Mouse (Mus musculus) lung, postnatal 0 days (tissue): Measurements from ENCODE around the gene A730049H05Rik. TPM values are rescaled to one million over a fixed set of nuclear protein-coding genes. Genes with fewer than 3 reads are reported as not detected.

Experiments
- ATAC-seq: fragments of 200-750 bp; cut with Nextera tagmentation; 2 replicates; pipeline ENCODE4 v1.8.0; 2017; ENCODE audit warnings: moderate library complexity
- DNase-seq: peaks from one replicate; pipeline ENCODE4 v3.0.0-alpha.2; 2016; ENCODE audit warnings: low spot score
- H3K27ac ChIP-seq: fragments of 300-500 bp; sonication (generic); 2 replicates; pipeline ENCODE4 v1.5.1; 2014; ENCODE audit warnings: antibody characterized with exemption, mild to moderate bottlenecking, low read length, mixed read lengths
- H3K27me3 ChIP-seq: fragments of 300-500 bp; sonication (generic); replicated peaks from 2 replicates; pipeline ENCODE4 v1.6.1; 2014; ENCODE audit warnings: low read length, mixed read lengths; ENCODE audit not compliant: insufficient read depth
- H3K36me3 ChIP-seq: fragments of 300-500 bp; sonication (generic); 2 replicates; pipeline ENCODE4 v1.6.1; 2014; ENCODE audit warnings: low read length, mixed read lengths; ENCODE audit not compliant: insufficient read depth
- H3K4me1 ChIP-seq: fragments of 300-500 bp; sonication (generic); 2 replicates; pipeline ENCODE4 v1.6.1; 2014; ENCODE audit warnings: antibody characterized with exemption, low read depth, low read length, mixed read lengths; ENCODE audit not compliant: insufficient read depth
- H3K4me2 ChIP-seq: fragments of 300-500 bp; sonication (generic); replicated peaks from 2 replicates; pipeline ENCODE4 v1.6.1; 2014; ENCODE audit warnings: low read depth, mild to moderate bottlenecking, low read length, moderate library complexity, mixed read lengths
- H3K4me3 ChIP-seq: fragments of 300-500 bp; sonication (generic); 2 replicates; pipeline ENCODE4 v1.5.1; 2014; ENCODE audit warnings: low read depth, low read length
- H3K9ac ChIP-seq: fragments of 300-500 bp; sonication (generic); replicated peaks from 2 replicates; pipeline ENCODE4 v1.6.1; 2014; ENCODE audit warnings: low read depth, mild to moderate bottlenecking
- H3K9me3 ChIP-seq: fragments of 300-500 bp; sonication (generic); 2 replicates; pipeline ENCODE4 v1.6.1; 2016; ENCODE audit warnings: low read length, mixed read lengths
- CTCF ChIP-seq: IDR thresholded peaks from 2 replicates; pipeline ENCODE4 v1.5.1; 2016; ENCODE audit warnings: antibody characterized with exemption, mild to moderate bottlenecking
- EP300 ChIP-seq: IDR thresholded peaks from 2 replicates; pipeline ENCODE4 v1.6.1; 2016; ENCODE audit warnings: antibody characterized with exemption, mild to moderate bottlenecking, control low read depth
- WGBS: fragments of 180-500 bp; shearing (Covaris S2); extraction: QIAGEN DNeasy Blood & Tissue Kit; methylation state at CpG from one replicate; pipeline ENCODE4 v1.1.7; 2014; 5-methylcytosine and 5-hydroxymethylcytosine counted together
- polyA plus RNA-seq: library from polyadenylated mRNA; unstranded; fragments of >200 nt; fragmentation: Nextera tagmentation; extraction: Ambion mirVana; gene quantifications from 2 replicates; pipeline ENCODE4 v1.2.1, GENCODE M21; 2015

A730049H05Rik gene
- polyA plus RNA-seq, 1 experiment from 2014 or later = 1.5 TPM

DNA sequence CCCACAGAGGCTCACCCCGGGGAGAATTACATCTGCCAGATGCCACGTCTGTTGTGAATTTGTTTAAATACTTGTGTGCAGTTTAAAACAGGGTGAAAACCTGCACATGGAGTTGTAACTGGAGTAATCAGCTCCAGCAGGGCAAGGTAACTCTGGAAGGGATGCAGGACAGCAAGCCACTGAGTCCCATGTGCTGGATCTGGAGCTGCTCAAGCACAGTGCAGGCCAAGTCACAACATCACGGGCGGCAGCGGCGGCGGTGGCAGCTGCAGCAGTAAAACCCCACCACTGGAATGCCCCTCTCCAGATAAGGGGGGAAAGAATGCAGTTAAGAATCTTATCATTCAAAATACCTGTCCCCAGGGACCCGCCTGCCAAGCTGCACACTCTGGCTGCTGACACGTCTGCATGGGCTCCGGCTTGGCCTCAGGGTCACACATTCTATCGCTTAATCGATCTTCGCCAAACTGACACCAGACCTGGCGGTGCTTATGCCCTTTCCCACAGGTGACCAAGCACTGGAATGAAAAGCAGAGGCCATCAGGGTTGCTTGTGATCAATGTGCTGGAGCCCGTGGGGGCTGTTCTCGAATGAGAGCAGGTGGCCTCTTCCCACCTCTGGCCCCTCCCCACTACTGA is 53.4 kb downstream of the A730049H05Rik start:
- TF ChIP-seq EP300 = peak; percentile 61; the same call in 1 of the 2 replicates
- TF ChIP-seq CTCF = no peak
- Histone ChIP-seq H3K36me3 (peaks cover 6% of the 10 kb centered on the region; the same call in 1 of the 2 replicates), H3K4me1 (peaks cover 18% of the 10 kb centered on the region), H3K27ac (peak overlapping the region; percentile 89), H3K27me3 (no peaks in the 10 kb centered on the region), H3K9ac (no peak overlapping the region), H3K9me3 (no peaks in the 10 kb centered on the region), H3K4me3 (no peak overlapping the region), H3K4me2 (peak overlapping the region; percentile 25; the same call in 1 of the 2 replicates)
- ATAC-seq = peak; percentile 73
- WGBS = 38% methylated on average over 16 of the region's 16 CpGs
- peak; percentile 60 for DNase-seq

GRCm38 (mm10) chr6:92871813-92872212 is 55.5 kb downstream of the A730049H05Rik start:
- DNase-seq = peak; percentile 64
- Histone ChIP-seq H3K4me3 (no peak overlapping the region), H3K9ac (no peak overlapping the region), H3K4me1 (peaks cover 21% of the 10 kb centered on the region), H3K4me2 (no peak overlapping the region), H3K27me3 (no peaks in the 10 kb centered on the region), H3K9me3 (no peaks in the 10 kb centered on the region), H3K27ac (no peak overlapping the region; the same call in 1 of the 2 replicates), H3K36me3 (peaks cover 6% of the 10 kb centered on the region; the same call in 1 of the 2 replicates)
- 48% methylated on average over 4 of the region's 4 CpGs for WGBS
- no peak for ATAC-seq
- no peak for TF ChIP-seq EP300
- TF ChIP-seq CTCF = no peak

DNA sequence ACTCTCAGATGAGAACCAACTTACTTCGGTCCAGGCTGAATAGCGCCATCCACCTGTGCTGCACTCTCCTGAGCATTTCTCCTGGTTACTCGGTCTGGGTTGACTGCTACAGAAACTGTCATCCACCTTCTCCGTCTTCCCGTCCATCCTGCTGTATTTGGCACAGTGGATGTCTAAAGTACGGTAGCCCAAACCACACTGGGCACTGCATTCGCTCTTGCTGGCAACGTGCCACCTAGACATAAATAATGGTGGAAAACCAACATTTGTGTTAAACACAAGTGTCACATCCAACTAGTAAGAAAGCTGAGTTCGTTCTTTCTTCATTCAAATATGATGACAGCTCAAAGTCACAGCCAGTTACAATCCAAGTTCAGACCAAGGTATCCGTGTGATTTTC is 56.5 kb downstream of the A730049H05Rik start:
- Histone ChIP-seq H3K36me3 (peaks cover 11% of the 10 kb centered on the region; the same call in 1 of the 2 replicates), H3K4me3 (no peak overlapping the region), H3K9me3 (no peaks in the 10 kb centered on the region), H3K27ac (no peak overlapping the region), H3K9ac (no peak overlapping the region), H3K4me2 (no peak overlapping the region), H3K27me3 (no peaks in the 10 kb centered on the region), H3K4me1 (peaks cover 21% of the 10 kb centered on the region)
- ATAC-seq = no peak
- no peak for TF ChIP-seq EP300
- TF ChIP-seq CTCF = no peak
- WGBS = 57% methylated on average over 10 of the region's 10 CpGs
- no peak for DNase-seq

DNA sequence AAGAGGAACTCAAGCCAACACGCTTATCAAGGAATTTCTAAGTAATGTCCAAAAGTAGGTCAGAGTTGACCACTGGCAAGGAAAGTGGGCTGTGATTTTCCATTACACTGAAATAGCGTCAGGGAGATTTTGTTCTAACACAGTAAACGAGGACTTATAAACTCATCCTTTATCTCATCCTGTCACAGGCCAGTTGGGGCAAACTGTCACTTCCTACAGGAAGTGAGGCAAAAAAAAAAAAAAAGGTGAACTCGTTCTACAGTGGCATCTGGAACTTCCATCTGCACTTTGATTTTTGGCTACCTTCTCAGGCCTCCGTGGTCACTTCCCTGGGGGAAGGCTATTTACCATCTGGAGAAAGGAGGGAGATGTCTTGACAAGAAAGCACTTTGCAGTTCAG is 58.6 kb downstream of the A730049H05Rik start:
- DNase-seq (peak; percentile 79), ATAC-seq (peak; percentile 70)
- Histone ChIP-seq H3K4me1 (peaks cover 7% of the 10 kb centered on the region), H3K9me3 (no peaks in the 10 kb centered on the region), H3K9ac (no peak overlapping the region), H3K4me2 (no peak overlapping the region), H3K4me3 (no peak overlapping the region), H3K36me3 (peaks cover 18% of the 10 kb centered on the region), H3K27ac (peak overlapping the region; percentile 57), H3K27me3 (no peaks in the 10 kb centered on the region)
- TF ChIP-seq EP300 = peak; percentile 99
- TF ChIP-seq CTCF = no peak
- 19% methylated on average over 5 of the region's 5 CpGs for WGBS

DNA sequence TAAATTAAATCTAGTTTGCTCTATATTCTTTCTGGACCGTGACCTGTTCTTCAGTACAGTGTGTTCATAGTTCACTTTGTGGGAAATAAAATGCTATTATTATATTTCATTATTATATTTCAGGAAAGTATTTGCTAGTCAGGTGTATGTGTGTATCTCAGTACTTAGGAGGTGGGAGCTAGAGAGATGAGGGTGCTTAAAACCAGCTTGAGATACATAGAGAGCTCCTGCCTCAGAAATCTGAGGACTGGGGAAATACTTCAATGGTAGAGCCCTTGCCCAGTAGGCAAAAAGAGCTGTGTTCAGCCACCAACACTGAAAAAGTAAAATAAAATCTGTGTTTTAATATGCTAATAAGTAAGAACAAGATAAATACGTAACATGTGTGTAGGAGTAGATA is 59.1 kb downstream of the A730049H05Rik start:
- WGBS = 49% methylated on average over 2 of the region's 2 CpGs
- ATAC-seq (peak; percentile 65; the same call in 1 of the 2 replicates), DNase-seq (peak; percentile 63)
- peaks cover 22% of the 10 kb centered on the region for H3K36me3 ChIP-seq
- H3K4me1 ChIP-seq = peaks cover 6% of the 10 kb centered on the region; the same call in 1 of the 2 replicates
- H3K4me3 ChIP-seq = no peak overlapping the region
- no peak overlapping the region for H3K4me2 ChIP-seq
- peak overlapping the region; percentile 57 for H3K27ac ChIP-seq
- no peaks in the 10 kb centered on the region for H3K9me3 ChIP-seq
- TF ChIP-seq EP300 (no peak), CTCF (no peak)
- H3K9ac ChIP-seq = no peak overlapping the region
- no peaks in the 10 kb centered on the region for H3K27me3 ChIP-seq

DNA sequence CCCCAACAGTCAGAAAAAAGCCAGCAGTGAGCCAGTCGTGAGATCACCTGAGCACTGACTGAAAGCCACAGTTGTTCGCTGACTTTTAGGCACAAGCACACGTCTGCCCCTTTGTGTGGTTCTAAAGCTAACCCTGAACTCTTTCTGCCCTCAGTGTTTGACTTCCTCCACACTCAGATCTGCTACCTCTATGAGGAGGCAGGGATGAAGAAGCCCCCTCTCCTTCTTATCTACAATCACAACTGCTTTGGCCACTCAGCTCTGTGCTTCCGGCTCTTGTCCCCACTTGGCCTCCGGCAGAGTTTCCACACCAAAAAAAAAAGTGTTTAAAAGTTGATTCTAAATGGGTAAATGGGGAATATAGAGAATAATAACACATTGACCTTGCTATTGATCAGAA is 59.8 kb downstream of the A730049H05Rik start:
- peaks cover 6% of the 10 kb centered on the region; the same call in 1 of the 2 replicates for H3K4me1 ChIP-seq
- peak overlapping the region; percentile 57 for H3K27ac ChIP-seq
- peak; percentile 48 for DNase-seq
- H3K4me2 ChIP-seq = no peak overlapping the region
- H3K27me3 ChIP-seq = no peaks in the 10 kb centered on the region
- no peak overlapping the region for H3K4me3 ChIP-seq
- H3K9ac ChIP-seq = no peak overlapping the region
- H3K36me3 ChIP-seq = peaks cover 28% of the 10 kb centered on the region
- 26% methylated on average over 5 of the region's 5 CpGs for WGBS
- ATAC-seq = peak; percentile 44
- TF ChIP-seq CTCF (no peak), EP300 (peak; percentile 45; the same call in 1 of the 2 replicates)
- no peaks in the 10 kb centered on the region for H3K9me3 ChIP-seq
